Mouse (Mus musculus): ENCODE measurements around the gene Fras1. TPM values are rescaled to one million over a fixed set of nuclear protein-coding genes. Genes with fewer than 3 reads are reported as not detected.

The Fras1 gene
- polyA plus RNA-seq, 1 experiment from 2014 or later: 3.2 TPM

DNA sequence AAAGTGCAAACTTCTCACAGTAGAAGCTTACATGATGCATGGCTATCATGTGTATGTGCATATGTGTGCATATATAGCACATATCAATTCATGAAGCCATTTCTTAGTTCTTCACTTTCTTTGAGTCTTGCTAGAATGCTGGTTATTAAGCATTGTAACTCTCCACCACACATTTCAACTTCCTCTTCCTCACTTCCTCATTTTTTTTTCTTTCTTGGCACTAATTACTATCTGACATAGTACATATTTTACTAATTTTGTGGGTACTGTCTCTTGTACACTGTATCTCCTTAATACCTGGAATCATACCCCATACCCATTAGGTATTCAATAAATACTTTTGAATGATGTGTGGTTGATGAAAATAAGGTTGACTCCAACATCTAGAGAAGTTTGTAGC lies 158.2 kb downstream of the Fras1 start:
- no peak overlapping the region for H3K27ac ChIP-seq (ENCODE audit: low read depth, low read length)
- no peak overlapping the region for H3K9ac ChIP-seq (ENCODE audit: low read depth, low read length)
- no peak for ATAC-seq
- H3K4me3 ChIP-seq (ENCODE audit: low read depth, low read length): no peak overlapping the region
- no peaks in the 10 kb centered on the region for H3K9me3 ChIP-seq (ENCODE audit: control insufficient read depth)
- H3K4me2 ChIP-seq (replicated peaks; ENCODE audit: low read depth): no peak overlapping the region
- H3K36me3 ChIP-seq (ENCODE audit: control insufficient read depth, insufficient read depth): no peaks in the 10 kb centered on the region
- H3K27me3 ChIP-seq (replicated peaks; ENCODE audit: control insufficient read depth, insufficient read depth, low read length): no peaks in the 10 kb centered on the region
- TF ChIP-seq CTCF (IDR thresholded peaks at IDR 0.05; ENCODE audit: low read depth): no peak
- H3K4me1 ChIP-seq (replicated peaks; ENCODE audit: control insufficient read depth, insufficient read depth, low read length): no peaks in the 10 kb centered on the region

GRCm38 (mm10) chr5:96536527-96536926 lies 162.8 kb downstream of the Fras1 start:
- no peak for ATAC-seq
- Histone ChIP-seq H3K4me1 (replicated peaks; ENCODE audit: control insufficient read depth, insufficient read depth, low read length) (no peaks in the 10 kb centered on the region), H3K9ac (ENCODE audit: low read depth, low read length) (no peak overlapping the region), H3K27me3 (replicated peaks; ENCODE audit: control insufficient read depth, insufficient read depth, low read length) (no peaks in the 10 kb centered on the region), H3K9me3 (ENCODE audit: control insufficient read depth) (no peaks in the 10 kb centered on the region), H3K27ac (ENCODE audit: low read depth, low read length) (no peak overlapping the region), H3K4me3 (ENCODE audit: low read depth, low read length) (no peak overlapping the region), H3K4me2 (replicated peaks; ENCODE audit: low read depth) (no peak overlapping the region), H3K36me3 (ENCODE audit: control insufficient read depth, insufficient read depth) (no peaks in the 10 kb centered on the region)
- WGBS: 70% methylated on average over 3 of the region's 3 CpGs
- TF ChIP-seq CTCF (IDR thresholded peaks at IDR 0.05; ENCODE audit: low read depth): no peak

GRCm38 (mm10) chr5:96536937-96537336 lies 163.2 kb downstream of the Fras1 start:
- no peak overlapping the region for H3K27ac ChIP-seq (ENCODE audit: low read depth, low read length)
- H3K4me3 ChIP-seq (ENCODE audit: low read depth, low read length): no peak overlapping the region
- no peaks in the 10 kb centered on the region for H3K36me3 ChIP-seq (ENCODE audit: control insufficient read depth, insufficient read depth)
- no peaks in the 10 kb centered on the region for H3K4me1 ChIP-seq (replicated peaks; ENCODE audit: control insufficient read depth, insufficient read depth, low read length)
- no peaks in the 10 kb centered on the region for H3K27me3 ChIP-seq (replicated peaks; ENCODE audit: control insufficient read depth, insufficient read depth, low read length)
- no peaks in the 10 kb centered on the region for H3K9me3 ChIP-seq (ENCODE audit: control insufficient read depth)
- TF ChIP-seq CTCF (IDR thresholded peaks at IDR 0.05; ENCODE audit: low read depth): no peak
- H3K9ac ChIP-seq (ENCODE audit: low read depth, low read length): no peak overlapping the region
- ATAC-seq: no peak
- 93% methylated on average over 7 of the region's 7 CpGs for WGBS
- no peak overlapping the region for H3K4me2 ChIP-seq (replicated peaks; ENCODE audit: low read depth)

DNA sequence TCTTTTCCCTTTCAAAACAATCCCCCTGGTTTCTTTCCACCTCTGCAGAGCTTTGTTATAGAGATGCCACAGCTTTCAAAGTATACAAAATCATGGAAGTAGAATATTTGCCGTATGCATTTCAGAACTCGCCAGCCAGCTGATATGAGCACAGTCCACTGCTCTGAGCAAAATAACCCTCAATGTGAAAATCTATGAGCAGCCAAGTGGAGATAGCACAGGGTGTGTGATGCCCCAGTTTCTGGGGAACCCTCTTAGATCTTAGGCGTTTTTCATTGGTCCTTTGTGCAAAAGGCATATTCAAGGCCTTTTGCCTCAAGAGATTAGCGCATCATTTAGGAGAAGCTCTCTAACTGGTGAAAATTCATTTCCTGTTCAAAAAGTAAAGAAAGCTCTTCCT lies 170.4 kb downstream of the Fras1 start:
- no peaks in the 10 kb centered on the region for H3K36me3 ChIP-seq (ENCODE audit: control insufficient read depth, insufficient read depth)
- ATAC-seq: no peak
- 93% methylated on average over 4 of the region's 4 CpGs for WGBS

GRCm38 (mm10) chr5:96545994-96546393 lies 172.2 kb downstream of the Fras1 start:
- 84% methylated on average over 5 of the region's 5 CpGs for WGBS
- H3K36me3 ChIP-seq (ENCODE audit: control insufficient read depth, insufficient read depth): no peaks in the 10 kb centered on the region
- H3K27me3 ChIP-seq (replicated peaks; ENCODE audit: control insufficient read depth, insufficient read depth, low read length): no peaks in the 10 kb centered on the region
- H3K4me1 ChIP-seq (replicated peaks; ENCODE audit: control insufficient read depth, insufficient read depth, low read length): no peaks in the 10 kb centered on the region
- no peak for TF ChIP-seq CTCF (IDR thresholded peaks at IDR 0.05; ENCODE audit: low read depth)
- H3K9ac ChIP-seq (ENCODE audit: low read depth, low read length): no peak overlapping the region
- no peak for ATAC-seq
- H3K4me2 ChIP-seq (replicated peaks; ENCODE audit: low read depth): no peak overlapping the region
- H3K9me3 ChIP-seq (ENCODE audit: control insufficient read depth): no peaks in the 10 kb centered on the region
- no peak overlapping the region for H3K4me3 ChIP-seq (ENCODE audit: low read depth, low read length)
- H3K27ac ChIP-seq (ENCODE audit: low read depth, low read length): no peak overlapping the region

More for the DNA sequence above, 170.4 kb downstream of the Fras1 start:
- no peak overlapping the region for H3K4me3 ChIP-seq (ENCODE audit: low read depth, low read length)
- no peaks in the 10 kb centered on the region for H3K27me3 ChIP-seq (replicated peaks; ENCODE audit: control insufficient read depth, insufficient read depth, low read length)
- H3K9ac ChIP-seq (ENCODE audit: low read depth, low read length): no peak overlapping the region
- TF ChIP-seq CTCF (IDR thresholded peaks at IDR 0.05; ENCODE audit: low read depth): no peak
- H3K9me3 ChIP-seq (ENCODE audit: control insufficient read depth): no peaks in the 10 kb centered on the region
- H3K27ac ChIP-seq (ENCODE audit: low read depth, low read length): no peak overlapping the region
- H3K4me1 ChIP-seq (replicated peaks; ENCODE audit: control insufficient read depth, insufficient read depth, low read length): no peaks in the 10 kb centered on the region
- H3K4me2 ChIP-seq (replicated peaks; ENCODE audit: low read depth): no peak overlapping the region

DNA sequence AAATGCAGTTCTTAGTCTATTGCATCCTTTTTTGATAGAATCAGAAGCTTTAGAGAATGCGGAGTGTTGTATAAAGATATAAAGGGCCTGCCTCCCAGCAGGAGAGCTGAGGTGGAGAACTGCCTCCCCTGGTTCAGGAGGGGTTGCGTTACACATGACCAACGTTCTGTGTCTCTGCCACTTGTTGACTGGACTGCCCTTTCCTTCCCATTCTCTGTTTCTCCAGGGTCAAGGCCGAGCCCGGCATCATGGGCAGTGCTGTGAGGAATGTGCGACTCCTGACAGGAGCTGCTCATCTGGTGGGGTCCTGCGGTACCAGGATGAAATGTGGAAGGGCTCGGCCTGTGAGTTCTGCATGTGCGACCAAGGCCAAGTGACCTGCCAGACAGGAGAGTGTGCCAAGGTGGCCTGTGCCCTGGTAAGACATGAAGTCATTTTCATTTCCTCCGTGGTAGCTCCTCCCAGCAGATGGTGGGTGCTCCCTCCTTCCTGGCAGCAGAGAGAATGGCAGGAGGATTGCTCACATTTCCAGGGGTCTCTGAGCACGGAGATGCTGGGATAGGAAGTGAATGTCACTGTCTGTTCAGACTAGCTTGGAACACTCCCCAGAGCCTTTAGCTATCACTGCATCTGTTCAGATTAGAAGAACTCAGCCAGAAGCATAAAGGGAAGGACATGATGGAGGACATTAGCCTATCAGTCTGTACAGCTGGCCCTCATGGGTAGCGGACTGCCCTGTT lies 181.4 kb downstream of the Fras1 start:
- Histone ChIP-seq H3K9ac (ENCODE audit: low read depth, low read length) (no peak overlapping the region), H3K27ac (ENCODE audit: low read depth, low read length) (no peak overlapping the region), H3K9me3 (ENCODE audit: control insufficient read depth) (no peaks in the 10 kb centered on the region), H3K4me2 (replicated peaks; ENCODE audit: low read depth) (no peak overlapping the region), H3K27me3 (replicated peaks; ENCODE audit: control insufficient read depth, insufficient read depth, low read length) (no peaks in the 10 kb centered on the region), H3K4me1 (replicated peaks; ENCODE audit: control insufficient read depth, insufficient read depth, low read length) (no peaks in the 10 kb centered on the region), H3K36me3 (ENCODE audit: control insufficient read depth, insufficient read depth) (no peaks in the 10 kb centered on the region), H3K4me3 (ENCODE audit: low read depth, low read length) (no peak overlapping the region)
- no peak for TF ChIP-seq CTCF (IDR thresholded peaks at IDR 0.05; ENCODE audit: low read depth)
- ATAC-seq: no peak
- 89% methylated on average over 12 of the region's 12 CpGs for WGBS

All from intestine, postnatal 0 days (tissue).